Mouse (Mus musculus) layer of hippocampus, postnatal 25 days (tissue): ENCODE results near the gene Ndufs7. TPM values are rescaled to one million over a fixed set of nuclear protein-coding genes. Genes with fewer than 3 reads are reported as not detected.
"Not testable (repeated sequence)": the region's sequence is repeated elsewhere in the genome, so short reads cannot be mapped to it uniquely, and the experiment has no call there.

Source experiments
- DNase-seq, 2 experiments: peaks; one replicate each; pipeline ENCODE4 v3.0.0; 2022; ENCODE audit warnings: mixed read lengths in 2 of 2, low spot score in 1 of 2; ENCODE audit errors: extremely low spot score in 1 of 2
- total RNA-seq, 2 experiments: library from RNA; stranded (reverse); gene quantifications; 2 replicates each; pipeline ENCODE4 v1.2.3; 2021

Gene Ndufs7
- total RNA-seq, 2 experiments from 2014 or later: 196 to 223 TPM

- no peak for DNase-seq
These were observed 9.1 kb upstream of the Ndufs7 start for GRCm38 (mm10) chr10:80239791-80240190.

GRCm38 (mm10) chr10:80242088-80242487 lies 6.8 kb upstream of the Ndufs7 start:
- DNase-seq: no peak

DNA sequence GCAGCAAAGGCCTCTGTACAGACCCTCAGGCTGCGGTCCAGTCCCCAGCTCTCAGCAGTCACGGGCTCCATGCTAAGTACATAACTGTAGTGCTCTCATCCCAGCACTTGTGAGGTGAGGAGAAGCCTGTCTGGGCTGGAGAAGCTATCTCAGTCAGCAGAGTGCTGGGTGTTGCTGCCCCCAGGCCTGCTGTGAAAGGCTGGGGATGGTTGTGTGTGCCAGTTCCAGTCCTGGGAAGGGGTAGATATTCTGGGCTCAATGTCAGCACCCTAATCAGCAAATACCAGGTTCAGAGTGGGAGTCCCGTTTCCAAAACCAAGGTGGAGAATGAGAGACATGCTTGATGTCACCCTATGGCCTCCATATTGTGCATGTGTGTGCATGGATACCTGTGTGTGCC lies 6.3 kb upstream of the Ndufs7 start:
- DNase-seq: no peak

DNA sequence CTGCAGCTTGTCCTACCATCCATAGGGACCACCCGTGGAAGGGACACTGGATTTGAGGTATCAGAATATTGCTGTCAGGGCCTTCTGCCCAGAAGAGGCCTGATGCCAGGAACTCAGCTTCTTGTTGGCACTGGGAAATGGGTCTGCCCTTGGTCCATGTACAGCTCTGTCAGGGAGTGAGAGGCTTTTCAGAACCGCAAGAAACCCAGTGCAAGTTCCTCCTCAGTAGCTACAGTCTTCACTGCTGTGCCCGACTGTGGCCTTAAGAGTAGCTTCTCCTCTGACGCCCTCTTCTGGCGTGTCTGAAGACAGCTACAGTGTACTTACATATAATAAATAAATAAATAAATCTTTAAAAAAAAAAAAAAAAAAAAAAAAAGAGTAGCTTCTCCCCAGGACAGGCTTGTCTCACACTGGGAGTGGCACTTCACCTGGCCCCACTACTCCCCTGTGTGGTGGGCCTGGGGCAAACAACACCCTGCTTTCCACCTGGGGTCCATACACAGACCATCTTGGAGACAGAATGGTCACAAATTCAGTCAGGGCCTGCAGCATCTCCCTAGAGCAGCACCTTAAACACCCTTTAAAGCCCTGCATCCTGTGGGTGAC lies 4.0 kb upstream of the Ndufs7 start:
- peak in 1 of 2 experiments; percentile 39 for DNase-seq

- peak in 1 of 2 experiments; percentile 88 for DNase-seq
These were observed 3.3 kb upstream of the Ndufs7 start for GRCm38 (mm10) chr10:80245600-80245999.

DNA sequence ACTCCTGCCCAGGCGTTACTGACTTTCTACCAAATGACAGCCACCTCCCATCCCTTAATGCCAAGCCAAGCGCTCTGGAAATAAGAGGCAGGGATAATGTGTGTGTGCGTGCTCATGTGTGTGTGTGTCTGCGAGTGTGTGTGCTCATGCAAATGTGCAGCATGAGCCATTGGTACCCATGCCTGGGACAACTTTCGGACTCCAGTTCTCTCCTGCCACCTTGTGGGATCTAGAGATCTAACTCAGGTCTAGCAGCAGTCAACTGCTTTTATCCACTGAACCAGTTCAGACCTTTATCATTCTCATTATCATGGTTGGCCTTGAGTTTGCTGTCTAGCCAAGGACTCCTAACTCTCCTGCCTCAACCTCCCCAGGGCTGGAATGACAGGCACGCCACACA lies 1.1 kb upstream of the Ndufs7 start:
- no peak for DNase-seq

GRCm38 (mm10) chr10:80248437-80248836 lies 484 bp upstream of the Ndufs7 start:
- DNase-seq: not testable (repeated sequence)

- DNase-seq: no peak
These were observed 1.1 kb downstream of the Ndufs7 start for GRCm38 (mm10) chr10:80250059-80250458.

DNA sequence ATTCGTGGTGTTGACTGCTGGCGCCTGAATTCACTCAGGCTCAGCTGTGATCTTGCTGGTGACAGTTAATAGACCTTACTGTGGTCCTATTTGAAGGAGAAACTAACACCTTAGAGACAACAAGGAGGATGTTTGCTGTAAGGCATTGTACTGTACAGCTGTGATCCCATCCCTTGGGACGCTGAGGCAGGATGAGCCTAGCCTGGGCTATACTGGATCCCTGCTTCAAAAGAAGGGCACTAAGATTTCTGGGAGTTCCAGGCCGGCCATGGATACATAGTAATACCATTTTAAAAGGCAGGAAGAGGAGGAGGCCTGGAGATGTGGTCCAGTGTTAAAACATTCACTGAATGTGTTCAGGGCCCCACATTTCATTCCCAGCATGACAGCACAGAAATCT lies 1.7 kb downstream of the Ndufs7 start:
- no peak for DNase-seq

DNA sequence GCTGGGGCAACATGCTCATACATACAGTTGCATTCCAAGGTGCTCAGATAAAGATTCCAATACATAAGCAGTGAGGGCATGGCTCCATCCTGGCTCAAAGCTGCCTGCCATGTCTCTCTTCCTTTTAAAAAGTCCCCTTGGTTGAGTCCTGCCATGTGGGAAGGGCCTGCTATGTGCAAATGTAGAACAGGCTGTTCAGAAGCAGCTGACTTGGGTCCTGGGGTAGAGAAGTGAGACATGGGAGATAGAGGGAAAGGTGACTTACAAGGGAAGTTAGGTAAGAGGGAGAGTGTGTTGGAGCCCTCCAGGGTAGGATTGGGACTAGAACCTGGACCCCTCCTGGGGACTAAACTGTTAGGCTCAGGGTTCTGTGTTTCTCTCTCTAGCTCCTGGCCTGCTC lies 3.1 kb downstream of the Ndufs7 start:
- no peak for DNase-seq

DNA sequence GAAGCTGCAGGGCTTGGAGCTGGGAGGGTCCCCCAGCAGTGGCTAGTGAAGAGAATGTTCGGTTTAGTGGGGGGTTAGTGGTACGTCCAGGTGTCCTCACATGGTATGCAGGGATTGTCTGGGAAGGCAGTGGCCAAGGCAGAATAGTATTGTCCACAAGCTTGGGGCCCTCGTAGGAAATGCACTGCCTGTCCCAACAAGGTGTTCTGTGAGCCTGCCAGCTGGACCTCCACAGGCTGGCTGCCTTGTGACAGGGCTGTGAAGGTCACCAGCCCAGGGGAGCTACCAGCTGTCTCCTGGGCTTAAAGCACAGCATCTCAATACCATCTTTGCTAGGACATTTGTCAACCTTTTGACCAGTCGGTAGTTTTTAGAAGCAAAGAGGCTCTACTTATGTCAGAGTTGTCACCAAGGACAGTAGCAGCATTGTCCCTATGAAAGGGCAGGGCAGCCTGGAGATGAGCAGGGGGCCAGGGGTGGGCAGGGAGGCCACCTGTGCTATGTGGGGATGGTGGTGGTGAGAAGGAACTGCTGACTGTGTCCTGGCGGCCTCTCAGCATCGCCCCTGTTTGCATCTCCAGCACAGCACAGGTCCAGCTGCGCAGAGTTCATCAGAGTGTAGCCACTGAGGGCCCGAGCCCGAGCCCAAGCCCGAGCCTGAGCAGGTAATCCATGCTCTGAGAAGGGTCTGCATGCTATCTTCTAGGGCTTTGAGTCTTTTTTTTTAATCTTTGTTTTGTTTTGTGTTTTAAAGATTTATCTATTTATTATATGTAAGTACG lies 3.8 kb downstream of the Ndufs7 start:
- no peak for DNase-seq

DNA sequence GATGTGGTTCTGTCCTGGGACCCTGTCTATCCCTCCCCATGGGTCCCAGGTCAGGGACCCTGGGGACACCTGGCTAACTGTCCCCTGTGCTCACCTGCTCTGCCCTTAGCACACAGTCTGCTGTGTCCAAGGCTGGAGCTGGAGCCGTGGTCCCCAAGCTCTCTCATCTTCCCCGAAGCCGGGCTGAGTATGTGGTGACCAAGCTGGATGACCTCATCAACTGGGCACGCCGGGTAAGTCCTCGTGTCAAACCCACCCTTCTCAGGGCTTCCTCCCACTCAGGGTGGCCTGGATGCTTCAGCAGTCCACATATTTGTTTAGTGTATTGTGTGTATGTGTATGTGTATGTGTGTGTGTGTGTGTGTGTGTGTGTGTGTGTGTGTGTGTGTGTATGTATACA lies 4.6 kb downstream of the Ndufs7 start:
- DNase-seq: no peak

GRCm38 (mm10) chr10:80254331-80255297 lies 5.7 kb downstream of the Ndufs7 start:
- DNase-seq: no peak

DNA sequence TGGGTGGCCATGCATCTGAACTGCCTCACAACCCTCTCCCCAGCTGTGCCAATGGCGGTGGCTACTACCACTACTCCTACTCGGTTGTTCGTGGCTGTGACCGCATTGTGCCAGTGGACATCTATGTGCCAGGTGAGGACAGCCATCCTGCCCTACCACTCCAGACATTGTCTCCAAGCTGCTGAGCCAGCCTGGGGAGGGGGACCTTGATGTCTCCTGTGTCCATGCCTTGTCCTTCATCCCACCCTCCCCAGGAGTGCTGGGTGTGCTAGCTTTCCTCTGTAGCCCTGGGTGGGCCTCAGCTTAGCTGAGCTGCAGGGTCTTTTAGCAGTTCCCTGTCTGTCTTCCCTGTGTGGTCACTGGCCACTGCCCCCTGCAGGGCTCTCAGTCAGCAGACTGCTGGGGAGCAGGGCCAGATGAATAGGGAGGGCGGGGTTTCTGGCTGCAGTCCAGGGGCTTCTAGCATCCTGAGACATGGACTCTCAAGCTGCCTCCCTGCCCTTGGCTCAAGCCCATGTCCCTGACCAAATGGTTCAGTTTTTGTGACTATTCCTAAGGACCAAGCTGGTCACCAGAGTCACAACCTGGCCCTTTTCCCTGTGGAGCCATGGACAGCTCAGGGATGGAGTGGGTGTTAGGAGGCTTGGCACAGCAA lies 7.1 kb downstream of the Ndufs7 start:
- no peak for DNase-seq

GRCm38 (mm10) chr10:80257936-80258335 lies 9.0 kb downstream of the Ndufs7 start:
- DNase-seq: no peak

DNA sequence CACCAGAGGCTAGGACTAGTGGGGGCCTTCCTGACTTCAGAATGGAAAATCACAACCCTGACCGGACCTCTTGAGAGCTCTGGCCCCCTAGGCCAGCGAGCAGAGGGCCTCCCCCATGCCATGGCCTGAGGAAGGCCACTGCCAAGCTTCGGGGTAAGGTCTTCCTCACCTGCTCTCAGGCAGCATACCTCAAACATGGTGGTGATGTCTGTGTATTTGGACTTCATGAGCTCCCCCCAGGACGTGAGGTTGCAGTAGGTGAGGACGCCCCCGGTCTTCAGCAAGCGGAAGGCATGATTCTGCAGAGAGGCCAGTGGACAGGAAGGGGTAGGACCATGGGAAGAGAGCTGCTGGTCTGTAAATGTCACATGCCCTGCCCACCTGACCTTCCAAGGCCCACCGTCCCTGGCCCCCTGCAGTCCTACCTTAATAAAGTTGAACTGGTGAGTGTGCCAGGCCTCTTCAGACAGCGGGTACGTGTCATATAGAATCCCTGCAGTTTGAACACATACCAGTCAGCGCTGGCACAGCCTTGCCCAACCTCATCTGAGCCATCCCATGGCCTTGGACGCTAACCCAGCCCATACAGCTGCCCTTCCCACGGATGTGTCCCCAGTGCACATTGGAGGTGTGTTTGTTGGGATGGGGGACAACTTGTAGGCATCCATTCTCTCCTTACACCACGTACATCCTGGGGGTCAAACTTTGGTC lies 10.0 kb downstream of the Ndufs7 start:
- no peak for DNase-seq

DNA sequence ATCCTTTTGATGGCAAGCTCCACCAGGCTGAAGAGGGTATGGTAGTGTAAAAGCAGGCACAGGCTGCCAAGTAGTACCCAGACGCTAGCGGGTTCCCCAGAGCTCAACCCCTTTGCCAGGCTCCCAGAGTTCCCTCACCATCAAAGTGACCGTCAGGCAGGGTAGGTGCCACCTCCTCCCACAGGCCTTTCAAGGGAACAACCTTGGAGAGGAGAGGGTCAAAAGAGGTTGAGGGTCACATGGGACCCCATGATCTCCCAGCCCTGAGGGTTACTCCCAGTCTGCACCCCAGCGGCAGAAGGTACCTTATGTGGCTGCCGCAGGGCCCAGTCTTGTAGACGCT lies 10.5 kb downstream of the Ndufs7 start:
- DNase-seq: no peak

- DNase-seq: peak in 1 of 2 experiments; percentile 61
These were observed 11.1 kb downstream of the Ndufs7 start for GRCm38 (mm10) chr10:80259861-80260641.
